Mouse (Mus musculus): Measurements from ENCODE around the gene Xab2.
A peak's percentile ranks its signal among the peaks of the same experiment; 100 is the strongest.

Xab2 gene

DNA sequence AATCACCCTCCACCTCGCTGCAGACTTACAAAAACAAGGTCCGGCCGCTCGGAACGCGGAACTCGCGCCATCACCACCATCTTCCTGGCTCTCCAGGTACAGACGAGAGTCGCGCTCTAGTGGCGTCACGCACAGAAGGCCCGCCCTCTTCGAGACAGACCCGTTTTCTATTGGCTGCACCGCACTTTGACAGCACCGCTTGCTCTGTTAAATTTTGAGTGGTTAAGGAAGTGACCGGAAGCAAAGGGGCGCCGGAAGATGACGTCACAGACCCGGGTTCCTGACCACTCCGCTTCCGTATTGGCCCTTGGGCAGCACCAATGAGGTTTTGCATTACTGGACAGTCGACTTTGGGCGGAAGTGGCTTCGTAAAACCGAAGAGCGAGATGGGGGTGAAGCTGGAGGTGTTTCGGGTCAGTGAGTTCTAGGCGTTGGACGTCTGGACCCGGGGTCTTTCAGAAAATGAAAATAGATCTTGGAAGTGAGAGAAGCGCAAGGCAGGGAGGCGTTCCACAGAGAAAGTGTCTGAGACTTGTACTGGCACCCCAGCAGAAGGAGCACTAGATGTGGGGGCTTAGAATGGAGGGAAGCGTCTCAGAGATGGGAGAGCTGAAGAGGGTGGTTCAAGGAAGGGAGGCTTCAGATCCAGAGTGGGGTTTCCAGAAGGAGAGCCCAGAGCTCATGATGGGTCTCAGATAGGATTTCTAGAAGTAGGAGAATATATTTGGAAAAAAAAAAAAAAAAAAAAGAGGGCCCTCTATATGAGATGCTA is at the start of gene Xab2, which contains the start of gene Pet100:
Gene Xab2 (minus strand): TSS at position 118 of the 772 bp plus-strand sequence.
Gene Pet100 (plus strand): TSS at position 350 of the 772 bp plus-strand sequence.
- DNase-seq (ENCODE audit: low read depth in 2 of 2, low spot score in 2 of 2): peak; percentile 95 to 96

- no peak for DNase-seq (ENCODE audit: low read depth in 2 of 2, low spot score in 2 of 2)
These were observed 49.3 kb upstream of the Xab2 start for GRCm38 (mm10) chr8:3670388-3670787.

- DNase-seq (ENCODE audit: low read depth in 2 of 2, low spot score in 2 of 2): no peak
These were observed 44.4 kb upstream of the Xab2 start, which contains the start of gene Mcemp1 for GRCm38 (mm10) chr8:3665507-3665906. TSS of gene Mcemp1 (plus strand) at chr8:3665754.

DNA sequence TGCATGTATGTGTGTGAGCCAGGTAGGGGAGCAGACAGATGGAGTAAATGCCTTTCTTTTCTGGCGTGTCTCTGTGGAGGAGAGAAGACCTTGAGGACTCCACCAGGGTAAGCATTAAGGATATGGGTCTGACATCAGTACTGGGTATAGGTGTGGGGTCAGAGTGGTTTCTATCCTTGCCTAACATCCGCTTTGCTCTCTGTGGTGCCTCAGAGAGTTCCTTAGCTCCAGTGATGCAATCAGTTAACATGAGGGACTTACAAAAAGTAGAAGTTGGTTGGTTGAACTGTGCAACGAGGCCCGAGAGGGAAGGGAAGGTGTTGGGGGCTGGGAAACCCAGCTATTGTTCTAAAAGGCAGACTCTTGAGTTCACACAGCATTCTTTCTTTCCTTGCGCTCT is 43.3 kb upstream of the Xab2 start:
- no peak for DNase-seq (ENCODE audit: low read depth in 2 of 2, low spot score in 2 of 2)

GRCm38 (mm10) chr8:3660889-3661288 is 39.8 kb upstream of the Xab2 start:
- DNase-seq (ENCODE audit: low read depth in 2 of 2, low spot score in 2 of 2): no peak

- DNase-seq (ENCODE audit: low read depth in 2 of 2, low spot score in 2 of 2): no peak
These were observed 35.7 kb upstream of the Xab2 start for GRCm38 (mm10) chr8:3656725-3657381.

DNA sequence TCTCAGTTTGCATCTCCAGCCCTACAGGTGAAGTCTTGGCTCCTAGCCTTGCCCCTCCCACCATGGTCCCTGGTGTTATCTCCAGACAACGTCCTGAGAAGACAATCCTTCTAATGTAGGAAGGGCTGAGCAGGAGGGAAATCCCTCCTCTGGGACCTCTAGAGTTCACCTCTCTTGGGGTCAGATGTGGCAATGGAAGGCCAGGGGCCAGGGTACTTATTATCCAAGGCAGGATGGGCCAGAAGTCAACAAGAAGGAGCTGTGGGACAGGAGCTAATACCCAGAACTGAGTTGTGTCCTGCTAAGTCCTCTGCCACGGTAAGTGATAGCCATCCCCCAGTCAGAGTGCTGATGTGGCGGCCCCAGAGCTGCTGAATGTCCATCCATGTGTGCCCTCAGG is 34.4 kb upstream of the Xab2 start, which contains the start of gene Retn:
Gene Retn (plus strand): TSS at position 245 of the 400 bp plus-strand sequence.
- no peak for DNase-seq (ENCODE audit: low read depth in 2 of 2, low spot score in 2 of 2)

- no peak for DNase-seq (ENCODE audit: low read depth in 2 of 2, low spot score in 2 of 2)
These were observed 33.8 kb upstream of the Xab2 start for GRCm38 (mm10) chr8:3654726-3655508.

DNA sequence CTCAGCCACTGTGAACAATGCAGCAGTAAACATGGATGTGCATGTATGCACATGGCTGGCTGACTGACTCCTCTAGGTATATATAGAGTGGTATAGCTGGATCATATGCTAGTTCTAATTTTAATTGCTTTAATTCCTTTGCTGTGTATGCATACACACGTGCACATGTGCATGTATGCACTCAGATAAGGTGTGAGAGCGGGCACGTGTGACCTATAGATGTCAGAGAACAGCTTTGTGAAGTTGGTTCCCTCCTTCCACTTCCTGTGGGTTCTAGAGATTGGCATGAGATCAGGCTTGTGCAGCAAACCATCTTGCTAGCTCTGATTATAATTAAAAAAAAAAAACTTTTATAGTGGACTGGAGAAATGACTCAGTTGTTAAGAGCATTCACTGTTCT is 31.7 kb upstream of the Xab2 start:
- no peak for DNase-seq (ENCODE audit: low read depth in 2 of 2, low spot score in 2 of 2)

DNA sequence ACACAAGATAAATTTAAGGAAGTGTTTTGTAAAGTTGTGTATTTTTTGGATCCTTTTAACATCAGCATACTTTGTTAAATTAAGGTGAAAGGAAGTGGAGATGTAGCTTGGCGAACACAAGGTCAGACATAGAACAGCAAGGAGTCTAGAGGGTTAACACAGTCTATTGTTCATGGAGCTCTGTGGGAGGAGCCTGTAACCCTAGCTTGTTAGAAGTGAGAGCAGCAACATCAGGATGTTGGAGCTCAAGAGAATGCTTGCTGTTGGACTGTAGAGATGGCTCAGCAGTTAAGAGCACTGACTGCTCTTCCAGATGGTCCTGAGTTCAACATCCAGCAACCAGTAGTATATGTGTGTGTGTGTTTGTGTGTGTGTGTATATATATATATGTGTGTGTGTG is 27.9 kb upstream of the Xab2 start:
- DNase-seq (ENCODE audit: low read depth in 2 of 2, low spot score in 2 of 2): no peak

DNA sequence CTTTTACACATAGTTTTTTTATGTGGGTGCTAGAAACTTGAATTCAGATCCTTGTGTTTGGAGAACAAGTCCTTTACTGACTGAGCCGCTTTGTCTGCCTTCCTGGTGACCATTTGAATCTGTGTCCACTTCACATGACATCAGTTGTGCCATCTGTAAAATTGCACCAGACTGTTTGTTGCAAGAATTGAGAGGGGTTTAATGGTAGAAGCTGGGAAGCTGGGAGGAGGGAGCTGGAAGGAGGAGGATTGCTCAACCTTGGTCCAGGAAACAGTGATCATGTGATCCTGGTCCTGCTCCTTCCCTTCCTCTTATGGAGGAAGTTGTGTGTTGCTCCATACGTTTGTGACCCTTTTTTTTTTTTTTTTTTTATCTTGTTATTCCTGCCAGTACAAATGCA is 27.2 kb upstream of the Xab2 start:
- no peak for DNase-seq (ENCODE audit: low read depth in 2 of 2, low spot score in 2 of 2)

- DNase-seq (ENCODE audit: low read depth in 2 of 2, low spot score in 2 of 2): no peak
These were observed 26.4 kb upstream of the Xab2 start for GRCm38 (mm10) chr8:3647561-3647960.

DNA sequence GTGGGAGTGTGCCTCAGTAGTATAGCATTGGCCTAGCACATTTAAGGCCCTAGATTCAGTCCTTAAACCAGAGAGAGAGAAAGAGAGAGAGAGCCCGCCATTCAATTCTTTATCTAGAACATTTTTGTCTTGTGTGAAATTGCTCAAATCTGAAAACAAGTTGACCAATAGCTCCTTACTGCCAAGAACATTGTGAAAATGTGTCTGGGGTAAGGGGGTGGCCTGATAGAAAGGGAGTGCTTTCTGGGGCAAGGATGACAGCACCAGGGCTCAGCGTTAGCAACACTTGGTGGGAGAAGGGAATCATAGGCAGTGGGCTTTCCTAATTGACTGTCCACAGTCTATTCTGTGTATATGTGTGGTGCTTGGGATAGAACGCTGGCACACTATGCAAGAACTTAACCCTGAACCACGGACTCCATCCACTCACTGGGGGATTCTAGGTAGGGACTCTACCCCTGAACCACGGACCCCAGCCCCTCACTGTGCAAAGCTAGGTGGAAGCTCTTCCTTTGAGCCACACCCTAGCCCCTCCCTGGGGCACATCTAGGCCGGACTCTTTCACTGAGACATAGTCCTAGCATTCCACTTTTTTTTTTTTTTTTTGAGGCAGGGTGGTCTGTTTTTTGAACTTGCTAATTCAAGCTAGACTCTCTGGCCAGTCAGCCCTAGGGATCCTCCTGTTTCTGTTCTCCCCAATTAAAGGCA is 25.9 kb upstream of the Xab2 start:
- no peak for DNase-seq (ENCODE audit: low read depth in 2 of 2, low spot score in 2 of 2)

- DNase-seq (ENCODE audit: low read depth in 2 of 2, low spot score in 2 of 2): peak in 1 of 2 experiments; percentile 24
These were observed 24.7 kb upstream of the Xab2 start for GRCm38 (mm10) chr8:3645804-3646203.

DNA sequence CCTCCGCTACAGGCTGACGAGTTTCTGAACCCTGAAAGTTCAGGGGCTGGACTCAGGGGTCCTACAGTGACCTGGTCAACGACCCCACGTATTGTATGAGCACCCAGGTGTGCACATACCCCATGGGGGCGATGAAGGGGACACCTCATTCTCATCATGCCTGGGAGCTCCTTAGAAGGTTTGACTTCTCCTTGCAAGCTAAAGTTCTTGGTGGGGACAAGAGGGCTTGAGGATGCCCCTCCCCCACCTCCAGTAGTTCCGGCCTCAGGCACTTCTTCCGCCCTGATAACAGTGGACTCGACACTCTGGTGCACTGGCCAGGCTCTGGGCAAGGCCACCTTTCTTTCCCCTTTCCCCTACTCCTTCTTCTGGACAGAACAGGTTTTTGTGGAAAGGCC is 10.4 kb upstream of the Xab2 start:
- DNase-seq (ENCODE audit: low read depth in 2 of 2, low spot score in 2 of 2): no peak

GRCm38 (mm10) chr8:3630647-3631477 is 9.7 kb upstream of the Xab2 start, which contains the start of gene Stxbp2:
TSS of gene Stxbp2 (plus strand) at chr8:3630955.
- DNase-seq (ENCODE audit: low read depth in 2 of 2, low spot score in 2 of 2): peak; percentile 82 to 87

DNA sequence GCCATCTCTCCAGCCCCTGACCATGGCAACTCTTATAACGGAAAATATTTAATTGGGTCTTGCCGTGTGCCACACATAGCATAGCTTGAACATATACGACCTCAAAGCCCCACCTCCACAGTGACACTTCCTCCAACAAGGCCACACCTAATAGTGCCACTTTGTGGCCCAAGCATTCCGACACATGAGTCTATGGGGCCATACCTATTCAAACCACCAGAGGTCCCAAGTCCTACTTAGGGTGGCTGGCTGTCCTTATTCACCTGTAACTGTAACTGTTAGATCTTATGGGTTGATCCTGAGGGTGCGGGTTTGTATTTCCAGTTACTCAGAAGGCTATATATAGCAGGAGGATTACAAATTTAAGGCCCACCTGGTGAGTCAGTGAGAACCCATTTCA is 6.9 kb upstream of the Xab2 start:
- DNase-seq (ENCODE audit: low read depth in 2 of 2, low spot score in 2 of 2): peak in 1 of 2 experiments; percentile 44

DNA sequence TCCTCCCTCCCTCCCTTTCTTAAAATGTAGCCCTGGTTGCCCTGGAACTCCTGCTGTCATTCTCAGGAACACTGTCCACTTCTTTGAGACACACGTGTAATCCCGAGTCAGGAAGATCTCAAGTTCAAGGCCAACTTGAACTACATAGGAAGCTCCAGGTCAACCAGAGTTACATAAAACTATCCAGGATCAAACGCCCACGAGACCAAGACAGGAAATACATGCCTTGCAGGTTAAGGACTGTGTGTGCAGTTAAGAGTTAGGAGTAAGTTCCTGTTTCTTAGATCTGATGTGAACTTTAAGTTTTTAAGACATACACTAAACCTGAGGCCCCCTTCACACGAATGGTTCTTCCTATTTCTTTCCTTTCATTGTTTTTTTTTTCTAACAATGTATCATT is 5.9 kb upstream of the Xab2 start:
- DNase-seq (ENCODE audit: low read depth in 2 of 2, low spot score in 2 of 2): no peak

- DNase-seq (ENCODE audit: low read depth in 2 of 2, low spot score in 2 of 2): no peak
These were observed 4.3 kb upstream of the Xab2 start, which contains the start of gene Pcp2 for GRCm38 (mm10) chr8:3625445-3625844. TSS of gene Pcp2 (minus strand) at chr8:3625545.

DNA sequence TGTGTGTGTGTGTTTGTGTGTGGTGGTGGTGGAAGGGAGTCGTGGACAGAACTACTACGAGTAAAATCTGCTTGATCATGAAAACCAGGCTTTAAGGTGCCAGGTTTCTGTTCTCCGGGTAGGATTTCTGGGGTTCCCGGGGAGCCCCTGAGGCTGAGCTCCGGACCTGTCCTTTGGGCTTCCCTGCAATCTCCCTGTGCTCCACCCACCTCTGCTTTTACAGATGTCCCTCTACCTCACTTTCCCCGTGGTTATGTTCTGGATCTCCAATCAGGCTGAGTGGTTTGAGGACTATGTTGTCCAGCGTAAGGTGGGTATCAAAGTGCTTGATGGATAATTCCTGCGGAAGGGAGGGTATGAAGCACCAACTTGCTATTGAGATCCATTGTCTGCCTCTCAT is 1.0 kb upstream of the Xab2 start:
- DNase-seq (ENCODE audit: low read depth in 2 of 2, low spot score in 2 of 2): no peak
